In the genomic region with DNA sequence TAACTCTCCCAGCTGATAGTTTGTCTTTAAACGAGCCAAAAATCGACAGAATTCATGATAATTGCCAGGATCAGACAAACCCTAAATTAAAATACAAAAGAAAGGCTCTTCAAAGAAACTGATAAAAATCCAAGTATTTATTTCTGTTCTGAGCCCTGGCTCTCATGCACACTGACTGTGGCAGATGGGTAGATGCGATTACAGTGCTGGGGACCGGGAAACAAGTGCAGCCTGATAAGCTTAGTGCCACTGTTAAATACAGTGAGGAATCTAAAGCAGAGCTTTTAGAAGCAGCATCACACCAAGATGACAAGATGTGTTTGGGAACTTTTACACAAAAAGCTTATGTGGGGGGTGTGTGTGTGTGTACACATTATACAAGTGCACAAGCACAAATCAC, we compare ENCODE assay signal across 16 mouse cellular contexts.
"Had no signal": no experiment of that assay in that cellular context is flagged by ENCODE, and none has a peak within 500 bp of the region (broad histone marks: within the 10 kb centered on the region; RNA-seq: fewer than 3 reads in every experiment).

No protein-coding gene starts in this region.

- H3K36me3 ChIP-seq: liver, embryonic 15.5 days; midbrain, embryonic 12.5 days; midbrain, embryonic 15.5 days; neural tube, embryonic 12.5 days had no signal

- H3K4me2 ChIP-seq: liver, embryonic 15.5 days; lung, embryonic 14.5 days; midbrain, embryonic 12.5 days; midbrain, embryonic 15.5 days; neural tube, embryonic 12.5 days; neural tube, embryonic 15.5 days had no signal

- H3K9me3 ChIP-seq: liver, embryonic 15.5 days; midbrain, embryonic 12.5 days; midbrain, embryonic 15.5 days; neural tube, embryonic 12.5 days; neural tube, embryonic 15.5 days had no signal

- H3K4me3 ChIP-seq: liver, embryonic 15.5 days; midbrain, embryonic 12.5 days; midbrain, embryonic 15.5 days; neural tube, embryonic 12.5 days; neural tube, embryonic 15.5 days had no signal

- H3K4me1 ChIP-seq: midbrain, embryonic 12.5 days; midbrain, embryonic 15.5 days; neural tube, embryonic 12.5 days; neural tube, embryonic 15.5 days had no signal

- DNase-seq: kidney, adult 18-20 months; kidney, adult 9 months; kidney, postnatal 14 days; kidney, postnatal 4 days; lung, embryonic 14.5 days; right cerebral cortex, adult 18-20 months; right cerebral cortex, postnatal 14 days; right cerebral cortex, postnatal 4 days; thymus, postnatal 25 days had no signal

- ATAC-seq: intestine, embryonic 16.5 days; lung, postnatal 0 days; midbrain, embryonic 15.5 days had no signal

- H3K27ac ChIP-seq: liver, embryonic 15.5 days; midbrain, embryonic 12.5 days; midbrain, embryonic 15.5 days; neural tube, embryonic 12.5 days; neural tube, embryonic 15.5 days had no signal

- H3K9ac ChIP-seq: liver, embryonic 15.5 days; lung, embryonic 14.5 days; midbrain, embryonic 12.5 days; midbrain, embryonic 15.5 days; neural tube, embryonic 12.5 days; neural tube, embryonic 15.5 days had no signal

- H3K27me3 ChIP-seq: liver, embryonic 15.5 days; midbrain, embryonic 12.5 days; midbrain, embryonic 15.5 days; neural tube, embryonic 12.5 days; neural tube, embryonic 15.5 days had no signal
